ENCODE assay signal across 11 mouse cellular contexts in the genomic region with DNA sequence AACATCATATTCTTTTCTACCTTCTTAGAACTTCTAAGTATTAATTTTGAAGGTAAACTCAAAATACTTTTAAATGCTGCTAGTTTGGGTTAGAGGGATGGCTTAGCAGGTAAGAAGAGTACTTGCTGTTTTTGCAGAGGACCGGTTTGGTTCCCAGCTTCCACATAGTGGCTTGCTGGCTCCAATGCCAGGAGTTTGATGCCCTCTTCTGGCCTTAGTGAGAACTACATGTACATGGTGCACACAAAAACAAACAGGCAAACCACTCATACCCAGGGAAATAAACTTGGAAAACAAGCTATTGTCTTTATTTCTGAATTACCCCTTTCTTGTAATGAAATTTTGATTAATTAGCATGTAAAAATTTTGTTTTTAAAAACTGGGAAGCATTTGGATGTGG. TPM values are rescaled to one million over a fixed set of nuclear protein-coding genes. Genes with fewer than 3 reads are reported as not detected.
DNase-seq lines count a peak whose midpoint lies in the region; ATAC-seq and TF ChIP-seq lines count a peak whose summit lies in the region.
"Had no signal": no experiment of that assay in that cellular context is flagged by ENCODE, and none has a peak within 500 bp of the region (broad histone marks: within the 10 kb centered on the region; RNA-seq: fewer than 3 reads in every experiment).

No protein-coding gene starts in this region.

- no peak overlapping the region for H3K9ac ChIP-seq in liver, adult 2 months (ENCODE audit: low read depth, low read length)
- H3K9ac ChIP-seq in liver, embryonic 11.5 days (ENCODE audit: low read depth, low read length) = no peak overlapping the region
- no peak overlapping the region for H3K9ac ChIP-seq in ES-E14 (ENCODE audit: insufficient read depth, low read depth, low read length, poor library complexity, severe bottlenecking)
- H3K9ac ChIP-seq: hindbrain, embryonic 15.5 days had no signal

- H3K4me1 ChIP-seq in liver, adult 2 months (ENCODE audit: control insufficient read depth, insufficient read depth, low read length) = peaks cover 20% of the 10 kb centered on the region
- peaks cover 22% of the 10 kb centered on the region for H3K4me1 ChIP-seq in liver, embryonic 11.5 days (replicated peaks; ENCODE audit: control insufficient read depth, insufficient read depth, low read length)
- H3K4me1 ChIP-seq in ES-E14 (ENCODE audit: control insufficient read depth in 2 of 2, insufficient read depth in 2 of 2, low read length in 2 of 2, poor library complexity in 1 of 2) = 0 out of 4 replicates have a peak, but pooled peaks cover 0 to 1% of the 10 kb centered on the region in 2 experiments
- H3K4me1 ChIP-seq in spleen, adult 2 months (ENCODE audit: control insufficient read depth, insufficient read depth, insufficient read length) = no peaks in the 10 kb centered on the region; the same call in 1 of the 2 replicates
- no peaks in the 10 kb centered on the region for H3K4me1 ChIP-seq in forebrain, embryonic 10.5 days
- H3K4me1 ChIP-seq: hindbrain, embryonic 15.5 days had no signal

- no peak overlapping the region for H3K4me2 ChIP-seq in liver, embryonic 11.5 days
- H3K4me2 ChIP-seq: hindbrain, embryonic 15.5 days had no signal

- H3K36me3 ChIP-seq in liver, adult 2 months (ENCODE audit: control insufficient read depth, insufficient read depth, low read length) = peaks cover 7% of the 10 kb centered on the region
- peaks cover 17% of the 10 kb centered on the region for H3K36me3 ChIP-seq in liver, embryonic 11.5 days (ENCODE audit: control insufficient read depth, insufficient read depth, low read length)
- H3K36me3 ChIP-seq in ES-E14 (ENCODE audit: control insufficient read depth, insufficient read depth, low read length, poor library complexity, severe bottlenecking) = peaks cover 4% of the 10 kb centered on the region; the same call in 1 of the 2 replicates
- no peaks in the 10 kb centered on the region; the same call in none of the 2 replicates for H3K36me3 ChIP-seq in spleen, adult 2 months (ENCODE audit: control insufficient read depth, insufficient read depth, low read length)
- peaks cover 83% of the 10 kb centered on the region for H3K36me3 ChIP-seq in forebrain, embryonic 10.5 days (replicated peaks)
- H3K36me3 ChIP-seq: hindbrain, embryonic 15.5 days had no signal

- in situ Hi-C loops in ES-E14 (cut with MboI; ENCODE audit: low sequenced_read_pairs in 2 of 2, unreplicated experiment in 2 of 2) = no loop called here

- no peak overlapping the region for H3K27ac ChIP-seq in liver, adult 2 months (replicated peaks; ENCODE audit: insufficient read depth, low read depth, low read length)
- no peak overlapping the region for H3K27ac ChIP-seq in liver, embryonic 11.5 days (ENCODE audit: low read depth, low read length)
- no peak overlapping the region for H3K27ac ChIP-seq in ES-E14 (ENCODE audit: insufficient read depth, low read depth, low read length, poor library complexity, severe bottlenecking)
- H3K27ac ChIP-seq in spleen, adult 2 months (ENCODE audit: insufficient read depth, low read length) = no peak overlapping the region
- no peak overlapping the region for H3K27ac ChIP-seq in forebrain, embryonic 10.5 days
- H3K27ac ChIP-seq: hindbrain, embryonic 15.5 days had no signal

- peak; percentile 50 for TF ChIP-seq CTCF in liver, adult 2 months (IDR thresholded peaks at IDR 0.05; ENCODE audit: low read depth, low read length)
- TF ChIP-seq CTCF in spleen, adult 2 months (IDR thresholded peaks at IDR 0.05; ENCODE audit: extremely low read depth, insufficient read depth, insufficient read length, insufficient replicate concordance) = peak; percentile 24; the same call in 1 of the 2 replicates

- H3K4me3 ChIP-seq in liver, adult 2 months (ENCODE audit: insufficient read depth, low read depth, low read length) = no peak overlapping the region
- no peak overlapping the region for H3K4me3 ChIP-seq in liver, embryonic 11.5 days (ENCODE audit: low read depth, low read length)
- H3K4me3 ChIP-seq in ES-E14 (ENCODE audit: insufficient read depth in 1 of 2, low read depth in 1 of 2, low read length in 2 of 2, poor library complexity in 1 of 2, severe bottlenecking in 1 of 2) = no peak overlapping the region
- no peak overlapping the region for H3K4me3 ChIP-seq in spleen, adult 2 months (ENCODE audit: extremely low read depth, insufficient read depth, insufficient read length)
- H3K4me3 ChIP-seq in forebrain, embryonic 10.5 days = no peak overlapping the region
- H3K4me3 ChIP-seq: hindbrain, embryonic 15.5 days had no signal

- H3K79me2 ChIP-seq in liver, adult 2 months (ENCODE audit: control insufficient read depth, insufficient read depth, low read length) = peaks cover 34% of the 10 kb centered on the region

- WGBS in liver, adult 2 months = 79% methylated on average over 1 of the region's 1 CpGs
- WGBS in liver, embryonic 11.5 days = 53% methylated on average over 1 of the region's 1 CpGs
- WGBS in spleen, adult 2 months = 97% methylated on average over 1 of the region's 1 CpGs
- WGBS in forebrain, embryonic 10.5 days = 56% methylated on average over 1 of the region's 1 CpGs

- DNase-seq in liver, adult 2 months (ENCODE audit: extremely low read depth, low read depth, low spot score) = peak; percentile 35
- DNase-seq in liver, embryonic 11.5 days (ENCODE audit: low spot score) = no peak
- peak; percentile 59 for DNase-seq in ES-E14 (ENCODE audit: low read depth, low spot score)
- DNase-seq in c-Kit-negative CD71-positive TER-119-positive erythroid progenitor cells, embryonic 14.5 days (ENCODE audit: low read depth, low spot score) = peak; percentile 49
- DNase-seq in spleen, adult 2 months (ENCODE audit: low read depth in 1 of 2, low spot score in 2 of 2) = no peak
- DNase-seq in right cerebral cortex, postnatal 36 days (ENCODE audit: low spot score in 2 of 2) = no peak
- no peak for DNase-seq in forebrain, embryonic 10.5 days (ENCODE audit: extremely low spot score, low spot score)
- DNase-seq: cerebellum, adult 11-12 months had no signal

- TF ChIP-seq POLR2A in liver, adult 2 months (IDR thresholded peaks at IDR 0.05; ENCODE audit: extremely low read depth, insufficient read depth, low read length) = no peak
- TF ChIP-seq POLR2A in spleen, adult 2 months (IDR thresholded peaks at IDR 0.05; ENCODE audit: low read depth, low read length) = no peak

- H3K27me3 ChIP-seq in liver, adult 2 months (ENCODE audit: control insufficient read depth, insufficient read depth, low read length) = no peaks in the 10 kb centered on the region
- H3K27me3 ChIP-seq in liver, embryonic 11.5 days (replicated peaks; ENCODE audit: control insufficient read depth, insufficient read depth, low read length) = no peaks in the 10 kb centered on the region
- no peaks in the 10 kb centered on the region for H3K27me3 ChIP-seq in spleen, adult 2 months (ENCODE audit: control insufficient read depth, insufficient read depth, low read length)
- H3K27me3 ChIP-seq in forebrain, embryonic 10.5 days (ENCODE audit: poor library complexity, severe bottlenecking) = no peaks in the 10 kb centered on the region
- H3K27me3 ChIP-seq: hindbrain, embryonic 15.5 days had no signal

- no peaks in the 10 kb centered on the region for H3K9me3 ChIP-seq in liver, embryonic 11.5 days (ENCODE audit: control insufficient read depth, low read length)
- H3K9me3 ChIP-seq in ES-E14 (ENCODE audit: control insufficient read depth, insufficient read depth, low read depth, low read length) = no peaks in the 10 kb centered on the region
- H3K9me3 ChIP-seq in forebrain, embryonic 10.5 days = peaks cover 10% of the 10 kb centered on the region; the same call in 1 of the 2 replicates
- H3K9me3 ChIP-seq: hindbrain, embryonic 15.5 days had no signal

- ATAC-seq in liver, embryonic 11.5 days (replicated peaks; ENCODE audit: low FRiP score) = no peak

TF ChIP-seq in ES-E14, 5 proteins besides CTCF, POLR2A, EP300 and RAD21:
- no peak for TF ChIP-seq CHD2 (IDR thresholded peaks at IDR 0.05; ENCODE audit: low read depth, low read length)
- no peak for TF ChIP-seq MAFK (IDR thresholded peaks at IDR 0.05; ENCODE audit: insufficient read depth, low read depth, low read length)
- no peak for TF ChIP-seq ZC3H11A (IDR thresholded peaks at IDR 0.05; ENCODE audit: borderline replicate concordance, low read depth, low read length)
- TF ChIP-seq ZNF384 (IDR thresholded peaks at IDR 0.05; ENCODE audit: low read depth, low read length) = no peak
- no peak for TF ChIP-seq HCFC1 (IDR thresholded peaks at IDR 0.05; ENCODE audit: borderline replicate concordance, insufficient read depth, low read length)

RNA-seq across cellular contexts. Expression of a gene that starts 15.5 kb away (rescaled TPM):
- 40.7 and 43.6 TPM in 2 replicates for total RNA-seq in liver, adult 2 months (2014; rRNA removed)
- polyA plus RNA-seq in liver, adult 2 months (2012; rRNA removed) = 16.4 and 21.8 TPM in 2 replicates
- polyA plus RNA-seq in liver, embryonic 11.5 days (2014; fragmentation: Nextera tagmentation; extraction: Ambion mirVana) = 58.6 and 65.9 TPM in 2 replicates
- total RNA-seq in ES-E14 (2012; rRNA removed) = 40.5 and 46.2 TPM in 2 replicates
- 18.7 and 26.2 TPM in 2 replicates for polyA plus RNA-seq in spleen, adult 2 months (2012; rRNA removed)
- polyA plus RNA-seq in forebrain, embryonic 10.5 days (2016; fragmentation: Nextera tagmentation; extraction: Ambion mirVana) = 78.9 and 80.7 TPM in 2 replicates

RNA-seq across cellular contexts. Expression of a gene that starts 42.3 kb away (rescaled TPM):
- not detected in 2 replicates for total RNA-seq in liver, adult 2 months (2014; rRNA removed)
- not detected in 2 replicates for polyA plus RNA-seq in liver, adult 2 months (2012; rRNA removed)
- not detected in 2 replicates for polyA plus RNA-seq in liver, embryonic 11.5 days (2014; fragmentation: Nextera tagmentation; extraction: Ambion mirVana)
- total RNA-seq in ES-E14 (2012; rRNA removed) = 0.13 TPM in 1 of 2 replicates, not detected in the other
- polyA plus RNA-seq in spleen, adult 2 months (2012; rRNA removed) = not detected in 2 replicates
- polyA plus RNA-seq in forebrain, embryonic 10.5 days (2016; fragmentation: Nextera tagmentation; extraction: Ambion mirVana) = not detected in 2 replicates
- polyA plus RNA-seq: hindbrain, embryonic 15.5 days; limb, embryonic 11.5 days; stomach, embryonic 14.5 days had no signal

Comparison
In these comparisons a context has a peak if more than half of its experiments do, and no peak if none do; other contexts are left out.
1. DNase-seq: peak in liver, adult 2 months (single experiment), ES-E14 (single experiment) and c-Kit-negative CD71-positive TER-119-positive erythroid progenitor cells, embryonic 14.5 days (single experiment); none in liver, embryonic 11.5 days (single experiment), spleen, adult 2 months (0 of 2), right cerebral cortex, postnatal 36 days (0 of 2) and forebrain, embryonic 10.5 days (single experiment).